Mouse (Mus musculus): ENCODE results near the gene Gm20388. TPM values are rescaled to one million over a fixed set of nuclear protein-coding genes. Genes with fewer than 3 reads are reported as not detected.

Gm20388 gene
- total RNA-seq, 4 experiments from 2014 or later: 0.17 to 15.1 (median 6.6) TPM

DNA sequence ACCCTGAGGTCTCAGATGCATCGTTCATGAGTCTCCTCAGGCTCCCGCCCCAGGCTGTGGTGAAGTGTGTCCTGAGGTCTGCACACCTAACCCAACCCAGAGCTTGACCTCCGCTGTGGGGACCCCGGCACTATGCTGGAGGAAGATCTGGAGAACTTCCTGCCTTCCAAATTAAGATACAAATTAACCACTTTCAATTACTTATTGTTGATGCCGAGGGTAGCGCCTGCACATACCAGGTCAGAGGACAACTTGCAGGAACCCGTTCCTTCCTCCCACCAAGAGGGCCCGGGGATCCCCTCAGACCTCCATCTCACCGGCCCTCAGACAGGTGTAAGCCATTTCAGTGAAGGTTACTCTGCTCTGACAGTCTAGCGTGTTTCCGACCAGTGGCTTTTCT is 1796.3 kb downstream of the Gm20388 start:
- no peak for DNase-seq (ENCODE audit: low spot score in 2 of 2)

DNA sequence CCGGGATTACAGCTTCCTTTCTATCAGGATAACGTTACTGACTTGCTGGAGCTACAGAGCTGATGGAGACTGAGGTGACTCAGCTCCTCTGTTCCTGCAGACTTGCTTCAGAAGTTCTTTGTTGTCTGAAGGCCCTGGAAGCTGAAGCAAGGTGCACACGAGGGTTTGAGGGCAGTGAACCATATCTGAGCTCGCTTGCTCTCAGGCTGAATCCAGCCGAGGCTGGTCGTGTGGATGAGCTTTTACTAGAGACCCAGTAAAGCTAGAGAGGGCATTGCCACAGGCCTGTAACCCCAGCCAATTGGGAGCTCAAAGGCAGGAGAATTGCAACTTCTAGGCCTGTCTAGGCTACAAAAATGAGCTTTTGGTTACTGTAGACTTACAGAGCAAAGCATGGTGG is 1797.8 kb downstream of the Gm20388 start:
- no peak for DNase-seq (ENCODE audit: low spot score in 2 of 2)

- DNase-seq (ENCODE audit: low spot score in 2 of 2): no peak
Observed at GRCm38 (mm10) chr8:121717502-121717901, 1806.9 kb downstream of the Gm20388 start.

- peak; percentile 89 to 96 for DNase-seq (ENCODE audit: low spot score in 2 of 2)
Observed at GRCm38 (mm10) chr8:121717982-121718425, 1807.4 kb downstream of the Gm20388 start.

DNA sequence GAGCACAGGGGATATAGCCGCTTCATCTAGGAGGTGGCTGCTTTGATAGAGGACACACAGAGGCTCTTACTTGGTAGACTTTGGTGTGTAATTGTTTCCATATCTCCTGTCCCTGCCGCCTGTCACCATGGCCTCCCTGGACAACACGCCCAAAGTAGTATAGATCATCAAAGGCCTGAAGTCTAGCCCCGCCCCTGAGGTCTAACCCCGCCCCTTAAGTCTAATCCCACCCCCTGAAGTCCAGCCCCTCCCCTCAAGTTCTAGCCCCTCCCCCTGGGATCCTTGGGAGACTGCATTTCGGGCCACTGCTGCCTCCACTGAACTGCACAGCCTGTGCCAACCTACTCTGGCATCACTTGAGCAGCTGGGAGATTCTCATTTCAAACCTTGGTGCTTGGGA is 1808.3 kb downstream of the Gm20388 start:
- no peak for DNase-seq (ENCODE audit: low spot score in 2 of 2)

DNA sequence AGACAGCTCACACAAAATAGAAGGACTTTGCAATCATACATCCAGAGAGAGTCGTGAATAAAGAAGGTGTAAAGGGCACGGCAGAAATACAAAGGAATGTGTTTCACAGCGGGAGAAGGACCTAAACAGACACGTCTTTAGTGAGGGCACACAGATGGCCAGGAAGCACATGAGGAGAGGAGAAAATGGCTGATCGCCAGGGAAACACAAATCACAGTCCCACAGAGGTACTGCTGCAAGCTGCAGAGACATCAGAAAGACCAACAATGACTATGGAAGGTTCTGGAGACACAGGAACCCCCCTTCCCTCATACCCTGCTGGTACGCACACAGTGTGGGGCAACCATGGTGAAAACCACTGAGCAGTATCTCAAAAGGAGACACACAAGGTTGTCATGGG is 1810.4 kb downstream of the Gm20388 start:
- DNase-seq (ENCODE audit: low spot score in 2 of 2): no peak

DNA sequence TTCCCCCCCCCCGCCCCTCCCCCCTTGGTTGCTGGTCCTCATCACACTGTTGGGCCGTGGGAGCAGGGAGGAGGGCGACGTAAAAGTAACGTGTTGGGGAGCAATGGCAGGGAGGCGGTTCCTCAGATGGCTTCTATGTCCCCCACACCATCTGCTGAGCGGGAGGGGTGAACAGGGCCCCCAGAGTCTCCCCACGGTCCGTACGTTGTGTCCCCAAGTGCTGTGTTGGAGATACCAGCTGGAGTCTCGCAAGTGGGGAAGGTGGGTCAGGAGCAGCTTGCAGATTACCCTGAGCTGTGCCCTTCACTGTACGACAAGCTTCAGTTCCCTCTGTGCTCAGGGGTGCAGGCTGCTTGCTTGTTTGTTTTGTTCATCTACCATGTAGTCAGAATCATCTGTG is 1813.2 kb downstream of the Gm20388 start:
- DNase-seq (ENCODE audit: low spot score in 2 of 2): peak in 1 of 2 experiments; percentile 46

DNA sequence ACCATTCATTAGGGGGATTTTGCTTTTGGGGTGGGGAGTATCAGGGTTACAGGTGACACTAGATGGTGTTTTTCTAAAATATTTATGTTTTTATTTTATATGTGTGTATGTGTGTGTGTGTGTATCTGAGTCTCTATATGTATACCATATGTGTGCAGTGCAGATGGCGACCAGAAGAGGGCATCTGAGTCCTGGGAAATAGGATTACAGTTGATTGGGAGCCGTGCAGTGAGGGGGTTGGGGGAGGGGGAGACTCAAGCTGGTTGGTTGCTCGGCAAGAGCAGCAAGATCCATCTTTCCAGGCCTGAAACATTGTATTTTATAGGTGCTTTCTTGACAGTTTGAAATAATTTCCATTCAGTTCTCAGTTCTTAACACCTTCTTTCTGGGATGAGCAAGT is 1816.5 kb downstream of the Gm20388 start:
- no peak for DNase-seq (ENCODE audit: low spot score in 2 of 2)

DNA sequence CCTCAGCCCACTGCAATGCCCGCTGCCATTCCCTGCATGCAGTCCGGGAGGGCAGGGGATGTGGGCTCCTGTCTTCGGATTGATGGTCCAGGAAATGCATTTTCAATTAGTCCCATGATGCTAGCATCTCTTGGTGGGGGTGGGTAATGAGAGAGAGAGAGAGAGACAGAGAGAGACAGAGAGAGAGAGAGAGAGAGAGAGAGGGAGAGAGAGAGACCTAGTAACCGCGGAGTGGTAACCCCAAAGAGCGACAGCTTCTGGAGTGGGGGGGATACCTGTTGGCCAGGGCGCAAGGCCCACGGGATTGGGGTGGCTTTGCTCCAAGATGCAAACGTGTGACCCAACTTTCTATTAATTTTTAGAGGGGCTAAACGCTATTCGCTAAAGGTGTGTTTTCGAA is 1818.7 kb downstream of the Gm20388 start, which contains the start of gene Jph3:
Gene Jph3 (plus strand): TSS at position 301 of the 400 bp plus-strand sequence.
- DNase-seq (ENCODE audit: low spot score in 2 of 2): no peak

- DNase-seq (ENCODE audit: low spot score in 2 of 2): no peak
Observed at GRCm38 (mm10) chr8:121729754-121730153, 1819.1 kb downstream of the Gm20388 start.

DNA sequence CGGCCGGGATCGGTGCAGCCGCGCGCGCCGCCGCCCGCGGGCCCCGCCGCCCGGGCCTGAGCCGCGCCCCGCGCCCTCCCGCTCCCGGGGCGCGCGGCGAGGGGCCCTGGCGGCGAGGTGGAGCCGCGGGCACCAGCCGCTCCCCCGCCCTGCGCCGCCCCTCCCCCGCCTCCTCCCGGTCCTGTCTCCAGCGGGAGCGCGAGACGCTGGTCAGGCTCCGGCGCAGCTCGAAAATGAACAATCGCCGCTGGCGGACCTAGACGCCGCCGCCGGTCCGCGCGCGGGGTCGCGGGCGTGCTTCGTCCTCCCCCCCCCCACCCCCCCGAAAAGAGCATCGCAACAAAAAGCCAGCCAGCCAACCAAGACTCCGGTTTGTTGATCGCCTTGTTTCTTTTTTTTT is 1819.5 kb downstream of the Gm20388 start:
- DNase-seq (ENCODE audit: low spot score in 2 of 2): no peak

- no peak for DNase-seq (ENCODE audit: low spot score in 2 of 2)
Observed at GRCm38 (mm10) chr8:121730646-121731045, 1820.0 kb downstream of the Gm20388 start.

DNA sequence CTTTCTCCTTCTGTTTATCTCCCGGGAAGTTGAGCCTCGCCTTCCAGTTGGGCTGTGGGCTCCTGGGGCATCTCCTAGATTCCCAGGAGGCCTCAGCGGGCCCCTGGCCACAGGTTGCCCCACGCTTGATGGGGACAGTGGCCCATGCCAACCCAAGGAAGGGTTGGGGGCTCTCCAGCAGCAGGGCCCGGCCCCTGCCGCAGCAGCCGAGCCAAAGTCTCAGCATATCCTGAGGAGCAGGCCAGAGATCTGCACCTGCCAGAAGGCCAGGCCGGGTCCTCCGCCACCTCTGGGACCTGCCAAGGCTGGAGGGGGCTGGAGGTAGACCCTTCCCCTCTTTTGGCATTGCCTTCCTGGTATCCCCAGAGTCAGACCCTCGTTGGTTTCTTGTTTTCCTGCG is 1820.4 kb downstream of the Gm20388 start:
- DNase-seq (ENCODE audit: low spot score in 2 of 2): no peak

- peak; percentile 72 to 76 for DNase-seq (ENCODE audit: low spot score in 2 of 2)
Observed at GRCm38 (mm10) chr8:121731471-121732333, 1821.1 kb downstream of the Gm20388 start.

DNA sequence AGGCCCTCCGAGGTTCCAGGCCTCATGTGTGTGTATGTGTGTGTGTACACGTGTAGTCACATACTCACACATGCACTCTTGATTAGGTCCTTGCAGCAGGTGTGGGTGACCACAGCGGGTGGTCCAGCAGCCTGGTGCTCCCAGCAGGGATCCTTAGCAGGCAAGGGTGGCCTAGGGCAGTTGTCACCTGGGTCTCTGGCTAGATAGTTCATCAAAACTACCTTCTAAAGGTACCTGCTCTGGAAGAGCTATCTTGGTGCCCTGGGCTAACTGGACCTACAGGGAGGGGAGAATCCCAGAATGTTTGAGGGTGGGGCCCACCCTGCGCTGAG is 1821.7 kb downstream of the Gm20388 start:
- no peak for DNase-seq (ENCODE audit: low spot score in 2 of 2)

GRCm38 (mm10) chr8:121734262-121734661 is 1823.6 kb downstream of the Gm20388 start:
- peak; percentile 61 to 65 for DNase-seq (ENCODE audit: low spot score in 2 of 2)

DNA sequence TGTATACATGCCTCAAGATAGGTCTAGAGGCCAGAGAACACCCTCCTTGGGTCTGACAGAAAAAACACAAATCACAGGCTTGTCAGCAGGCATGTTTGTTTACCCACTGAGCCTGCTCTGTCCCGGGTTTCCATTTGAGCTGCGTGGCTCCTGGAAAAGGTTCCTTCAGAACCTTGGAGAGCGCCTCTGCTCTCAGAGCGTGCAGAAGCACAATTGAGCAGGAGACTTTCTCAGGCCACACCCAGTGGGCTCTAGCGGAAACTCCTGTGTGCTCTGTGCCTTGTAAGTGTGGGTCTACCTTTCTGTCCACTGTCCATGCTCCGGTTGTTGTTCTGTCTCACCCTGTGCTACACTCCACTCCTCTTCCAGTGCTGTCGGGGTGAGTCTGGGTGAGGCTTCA is 1825.6 kb downstream of the Gm20388 start:
- no peak for DNase-seq (ENCODE audit: low spot score in 2 of 2)

GRCm38 (mm10) chr8:121740721-121741120 is 1830.1 kb downstream of the Gm20388 start:
- DNase-seq (ENCODE audit: low spot score in 2 of 2): peak in 1 of 2 experiments; percentile 45

DNA sequence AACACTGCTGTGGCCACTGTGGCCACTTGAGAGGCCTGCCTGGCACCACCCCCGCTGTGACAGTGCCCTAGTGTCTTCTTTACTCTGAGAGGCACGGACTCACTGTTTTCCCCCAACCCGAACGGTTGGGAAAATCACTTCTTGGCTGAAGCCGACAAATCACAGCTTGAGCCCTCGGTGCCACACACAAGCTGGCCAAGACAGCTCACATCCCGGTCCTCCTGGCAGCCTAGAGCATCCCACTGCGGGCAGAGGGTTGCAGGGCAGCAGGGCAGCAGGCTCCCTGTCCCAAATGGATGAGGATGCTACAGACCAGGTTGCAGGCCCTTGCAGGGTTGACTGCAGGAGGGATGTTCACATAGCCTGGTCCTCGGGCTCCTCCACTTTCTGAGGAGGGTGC is 1838.9 kb downstream of the Gm20388 start:
- no peak for DNase-seq (ENCODE audit: low spot score in 2 of 2)

DNA sequence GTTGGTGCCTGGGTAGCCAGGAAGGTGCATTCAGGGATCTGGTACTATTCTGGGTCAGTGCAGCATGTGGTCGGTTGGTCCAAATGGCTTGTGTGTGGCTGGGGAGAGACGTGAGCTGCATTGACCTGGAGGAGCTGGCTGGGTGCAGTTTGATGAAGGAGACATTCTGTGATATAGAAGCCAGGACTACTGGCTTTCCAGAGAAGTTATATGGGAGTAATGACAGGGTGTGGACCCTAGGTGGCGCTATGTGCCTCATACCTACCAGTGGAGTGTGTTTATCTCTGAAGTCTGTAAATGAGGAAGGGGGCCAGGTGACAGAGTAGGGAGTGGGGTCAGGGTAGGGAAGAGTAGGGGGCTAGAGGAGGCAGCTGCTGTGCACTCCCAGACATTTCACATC is 1839.9 kb downstream of the Gm20388 start:
- no peak for DNase-seq (ENCODE audit: low spot score in 2 of 2)

DNA sequence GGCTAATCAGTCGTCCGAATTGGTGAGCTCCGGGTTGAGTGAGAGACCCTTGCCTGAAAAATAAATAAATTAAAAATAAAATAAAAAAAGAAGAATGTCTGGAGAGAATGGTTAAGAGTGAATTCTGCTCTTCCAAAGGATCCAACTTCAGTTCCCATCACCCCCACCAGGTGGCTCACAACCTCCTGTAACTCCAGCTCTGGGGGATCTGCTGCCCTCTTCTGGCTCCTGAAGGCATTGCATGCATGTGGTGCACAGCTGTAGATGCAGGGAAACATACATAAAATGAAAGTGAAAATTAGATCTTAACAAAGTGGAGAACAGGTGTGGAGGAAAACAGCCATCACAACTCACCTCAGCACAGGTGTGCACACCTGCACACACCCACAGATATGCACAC is 1840.8 kb downstream of the Gm20388 start:
- peak in 1 of 2 experiments; percentile 55 for DNase-seq (ENCODE audit: low spot score in 2 of 2)

- DNase-seq (ENCODE audit: low spot score in 2 of 2): no peak
Observed at GRCm38 (mm10) chr8:121758470-121758869, 1847.8 kb downstream of the Gm20388 start.

DNA sequence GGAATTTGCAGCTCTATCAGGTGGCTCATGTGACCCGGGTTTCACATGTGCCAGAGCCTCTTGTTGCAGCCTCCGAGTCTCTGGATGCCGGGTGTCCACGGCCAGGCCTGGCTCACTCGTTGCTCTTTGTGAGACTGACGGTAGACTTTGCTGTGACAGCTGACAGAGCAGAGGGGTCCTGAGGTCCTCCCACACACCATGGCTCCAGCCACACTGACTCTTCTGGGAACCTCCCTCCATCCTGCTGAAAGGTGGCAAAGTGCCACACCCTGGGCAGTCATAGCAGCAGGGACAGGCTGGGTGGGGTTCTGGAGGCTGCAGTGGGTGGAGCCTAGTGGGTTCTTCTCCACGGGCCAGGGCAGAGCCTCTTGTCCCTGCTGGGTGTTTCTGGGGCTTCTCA is 1849.8 kb downstream of the Gm20388 start:
- no peak for DNase-seq (ENCODE audit: low spot score in 2 of 2)
